Mouse (Mus musculus) hindlimb bud, embryonic 11.5 days (tissue): ENCODE measurements at regions not wholly inside any gene's neighbourhood (a gene's known extent, or its start where the extent isn't known, plus 50 kb on each side); places are given as distances from the start of the nearest gene placed in this dataset.

Source experiments
- DNase-seq: peaks from one replicate; pipeline ENCODE4 v3.0.0-alpha.2; 2012; ENCODE audit warnings: low read depth, low spot score; ENCODE audit errors: extremely low spot score

DNA sequence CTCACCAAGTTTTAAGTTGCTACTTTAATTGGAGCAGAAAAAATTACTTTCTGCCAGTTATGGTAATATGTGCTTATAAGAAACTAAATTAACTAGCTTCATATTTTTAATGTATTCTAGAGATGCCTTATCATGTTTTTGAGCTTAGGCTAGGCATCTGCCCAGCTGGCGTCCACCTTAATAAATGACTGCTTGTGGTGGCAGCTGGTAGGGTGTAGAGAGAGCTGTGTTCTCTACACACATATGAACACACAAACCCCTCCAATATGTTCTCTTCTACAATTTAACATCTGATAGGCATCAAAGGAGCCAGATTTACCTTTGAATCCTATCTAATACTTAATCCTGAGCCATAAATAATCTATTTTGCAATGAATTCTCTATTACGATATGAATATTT, 173.4 kb downstream of the Gm4340 start:
- no peak for DNase-seq

DNA sequence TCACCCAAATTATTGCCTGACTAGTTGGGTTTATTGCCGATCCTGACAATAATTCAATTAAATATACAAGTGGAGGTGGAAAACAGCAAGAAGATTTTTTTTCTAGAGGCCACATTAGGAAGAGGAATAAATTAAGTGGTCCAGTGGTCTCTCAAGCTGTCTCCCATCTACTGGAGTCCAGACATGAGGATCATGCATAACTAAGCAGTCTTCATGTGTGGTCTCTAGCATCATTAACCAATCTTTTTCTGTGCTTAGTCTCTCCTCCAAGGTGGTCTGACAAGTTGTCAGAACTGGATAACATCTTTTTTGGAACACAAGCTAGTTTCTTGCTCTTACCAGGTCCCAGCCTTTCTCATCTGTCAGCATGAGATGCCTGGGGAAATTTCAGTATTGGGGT, 180.7 kb downstream of the Gm4340 start:
- DNase-seq = no peak

DNA sequence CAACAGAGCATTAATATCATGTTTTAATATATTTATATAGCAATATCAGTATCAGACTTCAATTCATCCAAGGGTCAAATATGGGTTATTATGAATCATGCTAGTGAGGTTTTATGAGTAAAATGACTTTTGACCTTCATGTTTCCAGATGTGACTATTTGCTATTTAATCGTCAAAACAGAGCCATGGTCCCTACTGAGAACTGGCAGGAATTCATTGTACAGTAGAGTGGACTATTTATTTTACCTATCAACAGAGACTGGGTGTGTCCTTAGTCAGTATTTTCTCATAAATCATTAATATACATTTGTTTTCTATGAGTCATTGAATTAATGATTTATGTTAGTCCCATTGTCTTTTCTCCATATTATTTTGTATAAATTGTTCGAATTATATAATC, 194.4 kb downstream of the Gm4340 start:
- no peak for DNase-seq

DNA sequence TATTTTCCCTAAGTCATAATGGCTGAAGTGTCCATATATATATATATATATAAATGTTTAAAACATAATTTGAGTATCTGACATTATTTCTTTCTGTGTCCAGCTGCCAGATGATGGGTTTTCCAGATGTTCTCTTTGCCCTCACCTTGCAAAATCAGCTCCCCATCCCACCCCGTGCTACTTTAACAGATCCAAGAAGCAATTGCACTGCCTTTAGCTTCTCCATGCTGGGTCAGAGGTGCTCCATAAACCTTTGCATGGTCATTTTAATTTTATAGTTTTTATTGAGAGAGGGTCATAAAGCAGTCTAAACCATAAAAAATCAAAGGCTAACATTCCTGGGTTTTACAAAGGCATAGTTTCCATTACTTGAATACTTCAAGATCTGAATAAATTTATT, 201.9 kb downstream of the Gm4340 start:
- peak; percentile 30 for DNase-seq

DNA sequence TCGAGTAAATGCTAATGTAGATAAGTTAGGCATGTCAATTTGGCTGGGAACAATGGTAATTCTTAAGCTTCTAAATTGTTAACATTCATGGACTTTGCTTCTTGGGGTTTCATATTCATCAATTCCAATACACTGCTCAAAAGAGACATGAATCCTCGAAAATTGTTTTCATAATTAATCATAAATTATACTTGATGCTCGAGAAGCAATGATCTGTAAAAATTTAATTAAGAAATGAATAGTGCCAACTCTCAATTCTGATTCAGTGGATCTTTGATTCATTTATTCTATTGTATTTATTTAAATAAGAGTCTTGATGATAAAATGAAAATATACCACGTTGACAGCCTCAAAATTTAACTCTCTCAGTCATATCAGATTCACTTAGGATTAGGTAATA, 214.9 kb downstream of the Gm4340 start:
- DNase-seq = no peak

DNA sequence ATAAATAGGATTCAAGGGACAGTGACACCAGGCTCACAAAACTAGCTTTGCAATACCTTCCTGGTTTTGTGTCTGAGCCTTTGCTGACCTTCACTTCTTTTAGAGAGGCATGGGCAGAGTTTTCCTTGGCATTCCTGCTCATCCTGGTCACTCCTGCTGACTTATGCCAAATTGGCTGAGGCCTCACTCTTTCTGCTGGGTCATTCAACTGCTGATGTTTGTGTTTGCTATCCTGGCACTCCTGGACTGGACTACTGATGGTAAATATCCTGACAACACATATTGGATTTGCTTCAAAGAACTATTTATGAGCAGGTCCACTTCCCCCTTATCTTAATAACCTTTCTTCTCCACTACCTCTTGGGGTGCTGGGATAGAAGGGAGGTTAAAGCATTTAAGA, 228.7 kb downstream of the Gm4340 start:
- no peak for DNase-seq

DNA sequence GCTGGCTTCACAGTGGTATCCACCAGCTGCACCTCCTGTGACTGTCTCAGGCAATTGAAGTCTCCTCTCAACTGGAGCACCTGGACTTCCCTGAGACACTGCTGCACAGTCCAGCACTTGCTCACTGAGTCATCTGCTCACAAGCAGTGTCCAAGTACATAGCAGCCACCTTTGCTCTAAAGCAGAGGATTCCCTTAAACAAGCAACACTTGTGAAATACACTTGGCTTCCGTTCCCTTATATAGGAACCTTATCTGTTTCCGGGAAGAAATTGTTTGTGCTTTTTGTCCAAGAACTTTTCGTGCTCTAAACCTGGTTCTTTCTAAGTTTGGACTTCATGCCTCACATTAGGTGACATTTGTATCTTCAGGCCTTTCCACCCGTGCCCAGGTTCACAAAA, 229.3 kb downstream of the Gm4340 start:
- no peak for DNase-seq

DNA sequence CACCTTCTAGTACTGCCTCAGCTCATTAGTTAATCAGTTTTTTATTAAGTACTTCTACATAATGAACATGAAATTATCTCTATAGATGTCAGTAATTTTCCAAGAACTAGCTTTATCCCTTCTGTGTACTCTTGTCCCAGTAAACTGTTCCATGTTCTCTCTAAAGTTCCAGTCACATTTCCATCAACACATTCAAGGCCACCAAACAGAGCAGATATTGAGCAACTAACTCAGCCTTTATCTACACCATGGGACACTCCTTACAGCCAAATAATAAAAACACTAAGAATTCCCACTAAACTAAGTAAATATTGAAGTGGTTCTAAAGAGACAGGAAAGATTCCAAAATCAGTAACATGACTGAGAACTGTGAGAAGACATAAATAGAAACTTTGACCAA, 229.9 kb downstream of the Gm4340 start:
- DNase-seq = no peak

DNA sequence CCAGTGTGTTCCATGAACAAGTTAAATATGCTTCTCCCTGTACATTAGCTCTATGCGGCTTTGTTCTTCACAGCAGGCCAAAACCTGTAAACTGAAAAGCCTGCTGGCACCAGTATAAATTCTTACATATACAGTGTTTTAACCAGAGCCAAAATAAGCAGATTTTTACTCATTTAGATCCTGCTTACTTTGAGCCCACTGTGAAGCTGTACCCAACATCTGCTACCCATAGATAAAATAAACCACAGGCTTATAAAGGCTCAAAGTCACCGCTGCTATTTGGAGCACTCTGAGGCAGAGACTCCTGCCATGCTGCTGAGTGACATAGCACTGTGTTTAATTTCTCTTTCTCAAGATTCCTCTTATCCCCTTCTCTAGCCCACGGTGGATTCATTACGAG, 251.1 kb downstream of the Gm4340 start:
- DNase-seq = no peak

DNA sequence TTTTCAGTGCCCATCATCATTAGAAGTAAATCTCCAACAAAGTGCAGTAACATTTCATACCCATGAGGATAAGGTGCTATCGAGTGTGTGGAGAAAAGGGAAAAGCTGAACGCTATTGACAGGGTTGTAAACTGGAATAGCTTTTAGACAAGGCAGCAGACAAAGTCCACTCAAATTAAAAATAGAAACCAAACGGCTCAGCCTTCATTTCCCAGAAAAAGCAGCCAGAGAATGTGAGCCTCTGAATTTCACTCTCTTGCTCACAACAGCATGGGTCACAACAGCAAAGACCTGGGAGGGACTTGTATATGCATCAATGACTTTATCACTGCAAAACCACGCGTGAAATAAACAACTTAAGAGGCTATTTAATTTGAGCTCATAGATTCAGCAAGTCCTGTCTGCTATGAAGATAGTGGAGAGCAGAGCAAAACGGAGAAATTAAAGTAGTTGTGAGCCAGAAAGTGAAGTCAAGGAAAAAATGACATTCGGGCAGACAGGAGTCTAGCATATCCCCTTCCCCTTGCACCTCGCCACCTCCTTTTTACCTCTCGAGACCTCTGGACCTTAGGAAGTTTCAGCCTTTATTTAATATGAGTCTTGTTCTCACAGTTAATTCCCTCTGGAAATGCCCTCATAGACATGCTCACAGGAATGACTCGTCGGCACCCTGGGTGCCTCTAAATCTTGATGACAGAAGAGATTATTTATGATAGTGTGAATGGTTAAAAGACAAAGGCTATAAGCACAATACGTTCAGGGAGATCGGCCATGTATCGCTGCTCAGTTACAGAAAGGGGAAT, 261.9 kb downstream of the Gm4340 start:
- no peak for DNase-seq

DNA sequence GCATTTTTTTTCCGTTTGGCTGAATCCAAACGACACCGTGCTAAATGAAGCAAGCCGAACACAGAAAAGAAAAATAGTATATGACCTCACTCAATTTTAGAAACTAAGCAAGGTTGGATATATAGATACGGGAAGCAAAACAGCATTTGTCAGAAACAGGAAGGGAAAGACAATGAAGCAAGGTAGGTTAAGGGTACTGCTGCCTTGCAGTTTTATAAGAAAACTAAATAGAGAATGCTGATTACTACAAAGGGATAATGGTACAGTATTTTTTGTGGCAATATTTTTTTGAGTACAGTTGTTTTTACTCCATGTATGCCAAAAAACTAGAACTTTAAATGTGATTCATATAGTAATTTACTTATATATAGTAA, 262.5 kb downstream of the Gm4340 start:
- no peak for DNase-seq

DNA sequence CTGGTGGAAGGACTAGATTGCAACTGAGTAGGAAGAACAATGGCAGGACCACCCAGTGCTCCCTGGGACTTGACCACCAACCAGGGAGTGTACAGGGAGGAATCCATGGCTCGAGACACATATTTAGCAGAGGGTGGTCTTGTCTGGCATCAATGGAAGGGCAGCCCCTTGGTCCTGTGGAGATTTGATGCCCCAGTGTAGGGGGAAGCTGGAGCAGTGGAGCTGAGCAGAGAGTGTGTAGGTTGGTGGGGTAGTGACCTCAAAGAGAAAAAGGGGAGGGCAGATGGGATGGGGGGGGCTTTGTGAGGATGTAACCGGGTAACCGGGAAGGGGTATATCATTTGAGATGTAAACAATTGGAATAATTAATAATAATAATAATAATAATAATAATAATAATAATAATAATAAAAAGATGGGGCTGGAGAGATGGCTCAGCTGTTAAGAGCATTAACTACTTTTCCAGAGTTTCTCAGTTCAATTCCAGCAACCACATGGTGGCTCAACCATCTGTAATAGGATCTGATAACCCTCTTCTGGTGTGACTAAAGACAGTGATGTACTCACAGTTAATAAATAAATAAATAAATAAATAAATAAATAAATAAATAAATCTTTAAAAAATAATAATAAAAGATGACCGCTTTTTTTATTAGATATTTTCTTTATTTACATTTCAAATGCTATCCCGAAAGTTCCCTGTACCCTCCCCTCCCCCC, 292.5 kb downstream of the Gm4340 start:
- no peak for DNase-seq

DNA sequence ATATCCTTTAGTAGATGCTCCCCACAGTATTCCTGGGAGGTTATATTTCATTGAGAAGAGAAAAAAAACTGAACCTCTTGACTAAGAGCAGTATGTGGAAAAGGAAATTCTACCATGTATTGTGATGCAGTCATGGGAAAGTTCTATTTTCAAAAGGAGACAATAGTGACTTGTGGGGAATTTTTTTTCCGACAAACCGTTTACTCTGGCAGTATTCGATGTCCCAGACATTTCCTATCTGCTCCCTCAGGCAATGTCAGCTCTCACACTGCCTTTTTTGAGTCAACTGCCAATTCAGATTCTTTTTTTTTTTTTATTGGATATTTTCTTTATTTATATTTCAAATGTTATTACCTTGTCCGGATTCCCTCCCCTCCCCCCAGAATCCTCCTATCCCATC, 295.5 kb downstream of the Gm4340 start:
- DNase-seq = no peak

DNA sequence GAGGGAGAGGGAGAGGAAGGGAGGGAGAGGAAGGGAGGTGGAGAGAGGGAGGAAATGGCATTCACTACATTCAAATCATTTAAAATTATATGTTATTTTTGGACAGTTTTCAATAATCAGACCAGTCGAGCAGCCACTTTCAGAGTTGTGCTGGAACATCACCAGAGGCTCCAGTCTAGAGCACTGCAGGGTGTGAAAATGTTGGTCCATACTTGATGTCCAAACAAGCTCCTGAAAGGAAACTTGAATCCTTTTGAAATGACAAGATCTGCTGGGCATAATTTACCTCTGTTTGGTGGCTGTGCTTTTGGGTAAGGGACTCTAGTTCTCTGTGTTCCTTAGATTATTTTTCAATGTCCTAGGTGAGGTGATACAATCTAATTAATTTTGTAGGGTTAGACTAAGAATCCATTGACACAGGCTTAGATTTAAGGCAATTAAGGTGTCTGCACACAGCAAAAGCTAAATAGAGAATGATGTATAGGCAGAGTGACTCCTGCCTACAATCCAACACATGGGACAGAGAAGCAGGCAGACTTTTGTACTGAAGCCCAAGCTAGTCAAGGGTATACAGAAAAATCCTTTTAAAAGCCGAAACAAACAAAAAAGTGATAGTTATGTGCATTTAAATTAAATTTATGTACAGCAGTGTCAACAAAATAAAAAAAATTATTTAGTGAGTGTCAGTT, 297.2 kb downstream of the Gm4340 start:
- DNase-seq = no peak
